Mouse (Mus musculus) heart, adult 2 months (tissue): ENCODE results near the gene Anks1b. TPM values are rescaled to one million over a fixed set of nuclear protein-coding genes. Genes with fewer than 3 reads are reported as not detected.

Experiments
- DNase-seq, 2 experiments: peaks; one replicate each; pipeline ENCODE4 v3.0.0; 2021
- H3K27ac ChIP-seq: fragments of 200-600 bp; 2 replicates; pipeline ENCODE4 v1.8.1; 2022
- H3K27me3 ChIP-seq: fragments of 200-500 bp; 2 replicates; pipeline ENCODE4 v1.6.1; 2012; ENCODE audit warnings: mild to moderate bottlenecking, low read length, inconsistent platforms, mixed read lengths; ENCODE audit not compliant: control insufficient read depth, insufficient read depth
- H3K36me3 ChIP-seq: fragments of 200-500 bp; 2 replicates; pipeline ENCODE4 v1.6.1; 2012; ENCODE audit warnings: low read length, inconsistent platforms; ENCODE audit not compliant: control insufficient read depth, insufficient read depth
- H3K4me1 ChIP-seq: fragments of 200-500 bp; 2 replicates; pipeline ENCODE4 v1.6.1; 2011; ENCODE audit warnings: low read length; ENCODE audit not compliant: control insufficient read depth, insufficient read depth
- H3K4me3 ChIP-seq: fragments of 200-600 bp; 2 replicates; pipeline ENCODE4 v1.8.1; 2022
- H3K79me2 ChIP-seq: fragments of 200-500 bp; replicated peaks from 2 replicates; pipeline ENCODE4 v1.6.1; 2012; ENCODE audit warnings: mild to moderate bottlenecking, inconsistent platforms, low read length, moderate library complexity, mixed read lengths; ENCODE audit not compliant: control insufficient read depth, insufficient read depth
- H3K9ac ChIP-seq: fragments of 200-500 bp; 2 replicates; pipeline ENCODE4 v1.6.1; 2012; ENCODE audit warnings: low read depth, mild to moderate bottlenecking, control low read depth, inconsistent platforms, low read length, mixed read lengths
- CTCF ChIP-seq: fragments of 200-600 bp; IDR thresholded peaks from 2 replicates; pipeline ENCODE4 v1.8.1; 2022; ENCODE audit warnings: antibody characterized with exemption, mild to moderate bottlenecking, moderate library complexity
- EP300 ChIP-seq: fragments of 200-500 bp; IDR thresholded peaks from 2 replicates; pipeline ENCODE4 v1.6.1; 2011; ENCODE audit warnings: low read depth, low read length, control low read depth; ENCODE audit not compliant: insufficient read depth
- POLR2A ChIP-seq: fragments of 200-500 bp; IDR thresholded peaks from 2 replicates; pipeline ENCODE4 v1.6.1; 2011; ENCODE audit warnings: mild to moderate bottlenecking, low read depth, low read length, control low read depth; ENCODE audit not compliant: insufficient read depth
- WGBS: fragments of 180-500 bp; shearing (Covaris S2); methylation state at CpG from one replicate; pipeline ENCODE4 v1.1.7; 2018; 5-methylcytosine and 5-hydroxymethylcytosine counted together
- intact Hi-C: fragments of 180-260 bp; cut with DNase I; formaldehyde crosslinking; loops from one replicate; pipeline ENCODE4 v1.15.1; 2025
- polyA plus RNA-seq: library from polyadenylated mRNA; depleted of rRNA; stranded (reverse); fragments of >200 nt; gene quantifications from 2 replicates; pipeline ENCODE4 v1.2.3, GENCODE M21; 2012
- total RNA-seq, 2 experiments: library from RNA; stranded (reverse); gene quantifications; 2 replicates each; pipeline ENCODE4 v1.2.3; 2021

Gene Anks1b
- total and polyA plus RNA-seq, 3 experiments = 0.16 to 0.80 (median 0.52) TPM

- H3K9ac ChIP-seq = no peak overlapping the region
- no peaks in the 10 kb centered on the region for H3K4me1 ChIP-seq
- WGBS = 76% methylated on average over 7 of the region's 7 CpGs
- intact Hi-C loops = no loop called here
- DNase-seq = no peak
- H3K4me3 ChIP-seq = no peak overlapping the region
- no peaks in the 10 kb centered on the region for H3K27me3 ChIP-seq
- TF ChIP-seq POLR2A (no peak), EP300 (no peak), CTCF (no peak)
- H3K27ac ChIP-seq = no peak overlapping the region
- no peaks in the 10 kb centered on the region for H3K79me2 ChIP-seq
- no peaks in the 10 kb centered on the region for H3K36me3 ChIP-seq
Observed at GRCm38 (mm10) chr10:90852432-90852831, 979.1 kb downstream of the Anks1b start.

GRCm38 (mm10) chr10:90856668-90857067, 983.4 kb downstream of the Anks1b start:
- intact Hi-C loops = no loop called here
- H3K36me3 ChIP-seq = no peaks in the 10 kb centered on the region
- no peaks in the 10 kb centered on the region for H3K79me2 ChIP-seq
- H3K9ac ChIP-seq = no peak overlapping the region
- TF ChIP-seq EP300 = no peak
- TF ChIP-seq CTCF = no peak
- TF ChIP-seq POLR2A = no peak
- no peak for DNase-seq
- H3K4me3 ChIP-seq = no peak overlapping the region
- WGBS = 39% methylated on average over 4 of the region's 4 CpGs
- H3K4me1 ChIP-seq = no peaks in the 10 kb centered on the region
- H3K27ac ChIP-seq = no peak overlapping the region
- H3K27me3 ChIP-seq = no peaks in the 10 kb centered on the region

GRCm38 (mm10) chr10:90859665-90860523, 986.6 kb downstream of the Anks1b start:
- Histone ChIP-seq H3K27ac (no peak overlapping the region), H3K9ac (no peak overlapping the region), H3K36me3 (no peaks in the 10 kb centered on the region), H3K79me2 (no peaks in the 10 kb centered on the region), H3K4me1 (no peaks in the 10 kb centered on the region), H3K4me3 (no peak overlapping the region), H3K27me3 (no peaks in the 10 kb centered on the region)
- TF ChIP-seq CTCF (no peak), POLR2A (no peak), EP300 (no peak)
- WGBS = 68% methylated on average over 19 of the region's 19 CpGs
- intact Hi-C loops = no loop called here
- no peak for DNase-seq

GRCm38 (mm10) chr10:90863881-90864598, 990.7 kb downstream of the Anks1b start:
- WGBS = 17% methylated on average over 10 of the region's 10 CpGs
- Histone ChIP-seq H3K9ac (no peak overlapping the region), H3K79me2 (no peaks in the 10 kb centered on the region), H3K27me3 (no peaks in the 10 kb centered on the region), H3K27ac (no peak overlapping the region), H3K36me3 (no peaks in the 10 kb centered on the region), H3K4me3 (no peak overlapping the region), H3K4me1 (no peaks in the 10 kb centered on the region)
- DNase-seq = no peak
- TF ChIP-seq CTCF (no peak), POLR2A (no peak), EP300 (no peak)
- intact Hi-C loops = no loop called here

- Histone ChIP-seq H3K27ac (no peak overlapping the region), H3K36me3 (no peaks in the 10 kb centered on the region), H3K9ac (no peak overlapping the region), H3K4me3 (no peak overlapping the region), H3K4me1 (no peaks in the 10 kb centered on the region), H3K79me2 (no peaks in the 10 kb centered on the region), H3K27me3 (no peaks in the 10 kb centered on the region)
- 13% methylated on average over 3 of the region's 3 CpGs for WGBS
- DNase-seq = no peak
- intact Hi-C loops = no loop called here
- no peak for TF ChIP-seq POLR2A
- TF ChIP-seq CTCF = no peak
- no peak for TF ChIP-seq EP300
Observed at GRCm38 (mm10) chr10:90864599-90864889, 991.2 kb downstream of the Anks1b start.

- H3K27ac ChIP-seq = no peak overlapping the region
- no peak for DNase-seq
- no peaks in the 10 kb centered on the region for H3K79me2 ChIP-seq
- H3K9ac ChIP-seq = no peak overlapping the region
- TF ChIP-seq POLR2A = no peak
- no peak for TF ChIP-seq CTCF
- TF ChIP-seq EP300 = no peak
- intact Hi-C loops = no loop called here
- H3K4me3 ChIP-seq = no peak overlapping the region
- H3K27me3 ChIP-seq = no peaks in the 10 kb centered on the region
- 73% methylated on average over 5 of the region's 5 CpGs for WGBS
- no peaks in the 10 kb centered on the region for H3K36me3 ChIP-seq
- H3K4me1 ChIP-seq = no peaks in the 10 kb centered on the region
Observed at GRCm38 (mm10) chr10:90873204-90873603, 999.9 kb downstream of the Anks1b start.
